Mouse (Mus musculus): ENCODE data around the gene Hoxa13.

Gene Hoxa13

DNA sequence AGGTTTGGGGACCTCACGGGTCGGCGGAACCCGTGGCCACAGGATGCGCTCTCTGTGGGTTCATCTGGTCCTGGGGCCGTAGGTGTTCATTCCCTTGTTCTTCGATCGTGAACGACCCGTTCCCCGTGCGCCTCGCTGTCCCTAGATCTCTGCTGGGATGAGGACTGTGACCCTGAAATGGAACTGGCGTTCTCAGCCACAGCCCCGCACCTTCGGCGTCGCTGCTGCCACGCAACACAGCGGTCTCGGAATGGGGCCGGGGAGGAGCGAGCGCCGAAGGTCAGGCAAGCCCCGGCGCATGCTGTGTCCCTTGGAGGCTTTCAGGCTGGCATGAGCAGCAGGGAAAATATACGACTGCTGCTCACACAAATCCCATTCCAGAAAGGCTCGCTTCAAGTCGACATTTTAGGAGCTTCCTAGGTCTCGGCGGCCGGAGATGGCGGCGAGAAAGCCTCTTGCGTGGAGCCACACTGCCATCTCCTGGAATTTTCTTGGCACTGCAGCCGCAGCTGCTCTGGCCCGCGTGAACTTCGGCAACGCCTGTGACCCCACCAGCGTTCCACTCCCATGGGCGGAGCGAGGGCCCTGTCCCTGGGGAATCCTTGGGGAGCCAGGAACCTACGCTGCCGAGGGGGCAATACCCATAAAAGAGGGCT is 39.2 kb downstream of the Hoxa13 start, which contains the start of gene Hoxa7:
Hoxa7 (minus strand) TSS at position 518 of the 656 bp plus-strand sequence.
- DNase-seq: peak; percentile 96 to 97

DNA sequence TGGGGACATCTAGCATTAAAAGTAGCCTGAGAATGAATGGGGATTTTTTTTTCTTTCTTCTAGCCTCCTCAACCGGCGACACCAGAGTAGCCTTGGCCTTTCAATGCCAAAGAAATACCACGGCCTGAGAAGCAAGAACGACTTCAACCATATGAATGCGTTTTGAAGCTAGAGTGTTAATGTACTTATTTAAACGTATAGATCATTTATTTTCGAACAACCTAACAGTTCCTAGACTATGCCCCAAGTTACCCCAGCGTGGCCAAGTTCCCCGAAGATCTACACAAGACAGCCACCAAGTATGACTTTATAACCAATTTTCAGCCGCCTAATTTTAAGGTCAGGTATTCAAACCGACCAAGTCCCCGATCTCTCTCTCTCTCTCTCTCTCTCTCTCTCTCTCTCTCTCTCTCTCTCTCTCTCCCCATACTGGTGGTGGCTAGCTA is 39.8 kb downstream of the Hoxa13 start:
- no peak for DNase-seq

DNA sequence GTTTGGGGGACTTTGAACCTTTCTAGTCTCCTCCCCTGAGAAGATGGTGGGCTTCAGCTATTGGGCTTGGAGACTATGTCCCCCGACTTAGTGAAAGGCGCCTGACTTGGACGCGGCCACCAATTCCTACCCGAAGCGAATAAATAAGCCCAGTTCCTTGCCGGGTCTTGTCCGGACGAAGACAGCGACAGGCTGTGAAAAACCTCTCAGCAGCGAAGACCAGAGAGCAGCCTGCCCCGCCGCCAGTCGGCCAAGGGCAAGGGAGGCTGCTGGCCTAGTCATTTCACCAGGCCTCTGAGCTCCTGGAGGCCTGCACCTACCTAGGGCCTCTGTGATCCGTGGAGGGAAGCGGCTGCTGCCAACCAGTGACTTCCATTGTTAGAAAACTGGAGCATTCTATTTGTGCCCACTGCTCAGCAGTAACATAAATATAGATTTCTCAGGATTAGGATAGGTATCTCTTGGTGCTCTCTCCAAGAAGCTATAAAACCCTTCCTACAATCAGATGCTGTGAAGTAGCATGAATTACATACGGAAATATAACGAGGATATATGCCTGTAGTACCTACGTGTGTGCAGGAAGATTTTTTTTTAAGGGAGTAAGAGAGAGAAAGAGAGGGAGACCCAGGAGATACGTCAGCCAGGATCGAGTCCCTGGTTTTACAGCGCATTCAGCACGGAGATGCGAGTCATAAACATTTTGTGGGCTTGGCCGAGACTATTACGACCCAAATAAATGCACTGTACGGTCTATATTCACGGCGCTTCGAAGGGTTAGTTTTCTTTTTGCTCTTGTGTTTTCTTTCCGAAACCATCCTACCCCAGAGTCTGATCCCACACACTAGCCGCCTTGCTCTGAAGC is 40.4 kb downstream of the Hoxa13 start:
- DNase-seq: peak; percentile 61 to 83

DNA sequence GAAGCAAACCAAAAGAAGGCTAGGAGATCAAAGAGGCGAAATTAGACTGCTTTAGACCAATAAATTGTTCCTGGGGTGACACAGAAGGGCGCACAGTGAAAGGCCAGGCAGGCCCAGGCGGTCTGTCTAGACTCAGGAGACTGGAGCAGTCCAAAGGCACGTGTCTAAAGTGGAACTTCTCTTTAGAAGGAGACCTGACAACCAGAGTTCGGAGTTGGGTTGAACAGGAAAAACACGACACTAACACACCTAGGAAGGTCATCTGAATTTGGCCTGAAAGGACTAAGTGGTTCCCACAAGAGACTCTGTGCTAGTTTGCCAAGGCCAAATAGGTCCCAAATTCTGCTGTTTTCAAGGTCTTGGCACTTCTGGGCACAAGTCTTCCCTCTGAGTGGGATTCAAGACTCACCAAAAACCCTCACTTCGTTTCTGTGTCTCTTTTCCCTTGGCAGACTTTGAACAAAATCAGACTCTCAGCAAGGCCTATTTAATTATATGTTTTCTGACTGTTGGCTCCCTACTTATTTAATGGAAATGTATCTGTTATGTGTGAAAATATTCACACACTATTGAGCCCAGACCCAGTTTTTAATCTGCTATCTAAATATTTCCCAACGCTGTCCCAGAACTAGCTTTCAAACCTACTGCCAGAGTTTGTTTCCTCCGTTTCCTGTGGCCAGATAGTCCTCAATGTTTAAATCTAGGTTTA is 41.3 kb downstream of the Hoxa13 start:
- peak; percentile 35 to 60 for DNase-seq

DNA sequence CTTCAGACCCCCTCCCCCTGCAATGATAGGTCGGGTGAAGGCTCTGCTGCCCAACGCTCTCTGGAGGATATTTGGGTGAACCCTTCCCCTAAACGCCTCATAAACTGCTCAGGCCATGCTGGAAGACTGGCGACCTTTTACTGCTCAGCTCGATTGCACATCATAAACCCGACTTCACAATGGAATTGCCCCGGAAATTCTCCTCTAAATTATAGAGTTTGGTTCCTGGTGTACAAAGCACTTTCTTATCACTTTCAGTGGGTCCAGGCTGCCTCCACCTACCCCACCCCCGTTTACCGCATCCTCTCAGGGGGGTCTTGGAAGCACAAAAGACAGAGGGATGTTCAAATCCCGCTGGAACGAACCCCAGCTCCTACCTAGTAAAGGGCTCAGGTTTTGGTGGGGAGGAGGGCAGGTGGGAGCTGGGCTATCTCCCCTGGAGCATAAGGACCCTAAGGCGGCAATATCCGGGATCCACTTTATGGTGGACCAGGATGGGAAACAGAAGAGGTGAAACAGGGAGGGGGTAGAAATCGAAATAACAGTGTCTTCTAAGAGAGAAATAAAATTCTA is 42.0 kb downstream of the Hoxa13 start:
- peak; percentile 22 to 44 for DNase-seq

DNA sequence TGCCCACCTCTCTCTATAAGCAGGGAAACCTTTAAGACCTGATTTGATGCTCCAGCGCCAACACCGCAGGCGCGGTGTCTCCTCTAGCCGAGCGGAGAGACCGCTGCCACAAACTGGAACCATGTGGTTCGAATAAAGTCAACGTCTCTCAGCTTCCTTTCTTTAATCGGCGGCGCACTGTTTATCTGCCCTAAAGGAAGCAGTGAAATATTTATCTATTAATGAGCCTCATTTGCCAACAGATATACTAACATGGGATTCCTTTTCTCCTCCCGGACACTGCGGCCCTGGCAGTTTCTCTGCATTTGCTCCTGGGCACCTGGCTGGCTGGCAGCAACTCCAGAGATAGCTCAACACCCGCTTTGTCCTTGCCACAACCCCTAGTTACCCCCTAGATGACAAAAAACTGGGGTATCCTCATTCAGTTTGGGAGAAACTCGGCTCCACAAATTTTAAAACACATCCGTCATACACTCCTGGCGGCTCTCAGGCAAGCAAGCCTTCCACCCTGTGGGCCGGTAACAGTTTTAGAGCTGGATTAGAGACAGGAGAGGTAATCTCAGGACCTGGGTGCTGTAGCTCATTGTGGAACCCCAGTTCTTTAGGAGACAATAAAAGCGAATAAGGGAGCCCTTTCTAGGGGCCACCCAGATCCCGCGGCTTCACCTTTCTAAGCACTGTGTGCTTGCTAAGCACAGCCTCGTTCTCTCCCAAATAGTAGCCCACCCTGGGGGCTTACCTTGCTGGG is 42.6 kb downstream of the Hoxa13 start:
- peak; percentile 40 to 59 for DNase-seq

DNA sequence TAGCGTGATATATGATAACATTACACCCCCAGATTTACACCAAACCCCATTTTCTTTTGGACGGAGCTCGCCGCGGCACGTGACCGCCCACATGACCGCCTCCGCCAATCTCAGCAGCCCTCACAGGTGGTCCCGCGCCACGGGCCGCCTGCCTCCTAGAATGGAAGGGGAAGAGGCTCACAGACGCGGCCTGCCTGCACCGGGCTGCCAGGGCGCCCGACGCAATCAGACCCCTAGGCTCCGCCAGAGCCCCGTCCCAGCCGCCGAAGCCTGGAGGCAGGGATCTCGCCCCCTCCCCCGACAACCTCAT is 43.3 kb downstream of the Hoxa13 start:
- peak; percentile 95 to 98 for DNase-seq

DNA sequence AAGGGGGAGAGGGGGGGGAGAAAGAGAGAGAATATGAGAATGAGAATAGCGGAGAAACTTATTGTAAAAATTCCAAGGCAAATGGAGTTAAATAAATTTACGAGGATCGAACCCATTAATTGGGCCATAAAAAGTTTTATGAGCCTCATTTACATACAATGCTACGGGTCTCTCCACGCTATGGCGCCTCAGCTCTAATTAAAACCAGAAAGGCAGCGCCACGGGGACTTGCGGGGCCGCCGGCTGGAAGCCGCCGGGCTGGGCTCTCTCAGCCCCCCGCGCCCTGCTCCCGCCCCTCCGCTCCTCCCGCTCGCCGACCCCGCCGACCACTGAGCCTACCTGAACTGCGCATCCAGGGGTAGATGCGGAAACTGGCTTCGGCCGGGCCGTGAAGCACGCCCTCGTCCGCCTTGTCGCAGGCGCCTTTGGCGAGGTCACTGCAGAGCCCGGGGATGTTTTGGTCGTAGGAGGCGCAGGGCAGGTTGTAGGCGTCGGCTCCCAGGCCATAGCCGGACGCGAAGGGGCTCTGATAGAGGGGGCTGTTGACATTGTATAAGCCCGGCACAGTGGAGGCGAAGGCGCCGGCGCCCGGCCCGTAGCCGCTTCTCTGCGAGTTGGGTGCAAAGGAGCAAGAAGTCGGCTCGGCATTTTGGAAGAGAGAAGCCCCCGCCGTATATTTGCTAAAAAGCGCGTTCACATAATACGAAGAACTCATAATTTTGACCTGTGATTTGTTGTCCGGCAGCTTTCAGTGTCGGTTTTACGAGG is 43.8 kb downstream of the Hoxa13 start:
- peak; percentile 58 to 78 for DNase-seq

DNA sequence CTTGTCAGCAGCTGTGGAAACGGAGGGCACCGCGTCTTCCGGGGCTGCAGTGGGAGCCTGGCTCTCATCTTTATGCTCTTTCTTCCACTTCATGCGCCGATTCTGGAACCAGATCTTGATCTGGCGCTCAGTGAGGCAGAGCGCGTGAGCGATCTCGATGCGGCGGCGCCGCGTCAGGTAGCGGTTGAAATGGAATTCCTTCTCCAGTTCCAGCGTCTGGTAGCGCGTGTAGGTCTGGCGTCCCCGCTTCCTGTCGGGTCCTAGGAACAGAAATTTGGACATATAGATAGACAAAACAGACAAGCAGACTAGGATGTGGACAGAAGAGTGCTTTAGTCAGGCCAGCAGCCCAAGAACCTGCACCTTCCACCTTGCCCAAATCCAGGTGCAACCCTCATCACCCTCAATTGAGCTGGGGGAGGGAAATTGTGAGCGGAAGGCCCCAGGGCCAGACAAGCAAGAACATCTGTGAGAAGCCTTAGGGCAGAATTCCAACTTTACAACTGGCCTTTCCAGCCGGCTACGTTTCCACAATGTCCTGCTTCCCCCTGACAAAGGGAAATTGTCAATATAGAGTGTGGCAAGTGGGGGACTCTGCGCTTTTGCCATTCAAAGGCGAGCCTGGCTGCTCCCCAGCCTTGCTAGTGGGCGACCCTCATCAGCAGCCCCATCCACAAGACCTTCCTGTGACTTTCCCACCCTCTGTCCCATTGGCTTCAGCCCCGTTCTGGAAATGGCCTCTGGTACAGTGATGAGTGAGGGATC is 44.7 kb downstream of the Hoxa13 start:
- DNase-seq: peak; percentile 52 to 54

DNA sequence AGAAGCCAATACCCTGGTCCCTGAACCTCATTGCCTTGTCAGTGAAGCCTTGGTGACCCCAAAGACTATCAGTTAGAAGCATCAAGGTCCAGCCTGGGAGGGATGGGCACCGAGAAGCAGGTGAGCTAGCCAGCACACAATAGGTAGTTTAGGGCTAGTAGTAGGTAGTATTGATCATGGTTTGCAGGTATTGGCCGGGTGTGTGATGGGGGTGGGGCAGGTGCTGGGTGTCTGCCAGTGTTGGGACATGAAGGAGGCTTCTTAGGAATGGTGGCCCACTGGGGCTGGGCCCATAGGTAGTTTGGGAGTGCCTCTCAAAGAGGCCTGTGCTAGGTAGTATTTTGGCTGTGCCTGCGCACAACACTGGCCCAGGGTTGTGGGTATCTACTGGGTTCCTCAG is 45.6 kb downstream of the Hoxa13 start:
- DNase-seq: peak; percentile 22 to 55

DNA sequence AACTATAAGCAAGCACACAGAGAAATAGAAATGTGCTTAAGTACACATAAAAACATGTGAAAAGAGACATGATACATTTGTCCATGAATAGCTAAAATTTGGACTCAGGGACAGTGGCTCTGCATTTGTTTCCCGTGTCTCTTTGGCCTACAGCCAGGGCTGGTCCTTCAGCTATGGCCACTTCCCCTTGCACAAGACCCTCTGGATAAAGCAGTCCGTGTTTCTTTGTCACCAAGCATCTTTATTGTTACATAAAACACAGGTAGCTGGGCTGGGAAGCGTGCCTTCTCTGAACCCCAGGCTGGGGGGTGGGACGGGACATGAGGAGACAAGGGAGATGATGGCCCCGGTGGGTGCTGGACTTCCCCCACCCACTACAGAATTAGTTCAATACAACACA is 46.4 kb downstream of the Hoxa13 start:
- peak; percentile 40 to 45 for DNase-seq

DNA sequence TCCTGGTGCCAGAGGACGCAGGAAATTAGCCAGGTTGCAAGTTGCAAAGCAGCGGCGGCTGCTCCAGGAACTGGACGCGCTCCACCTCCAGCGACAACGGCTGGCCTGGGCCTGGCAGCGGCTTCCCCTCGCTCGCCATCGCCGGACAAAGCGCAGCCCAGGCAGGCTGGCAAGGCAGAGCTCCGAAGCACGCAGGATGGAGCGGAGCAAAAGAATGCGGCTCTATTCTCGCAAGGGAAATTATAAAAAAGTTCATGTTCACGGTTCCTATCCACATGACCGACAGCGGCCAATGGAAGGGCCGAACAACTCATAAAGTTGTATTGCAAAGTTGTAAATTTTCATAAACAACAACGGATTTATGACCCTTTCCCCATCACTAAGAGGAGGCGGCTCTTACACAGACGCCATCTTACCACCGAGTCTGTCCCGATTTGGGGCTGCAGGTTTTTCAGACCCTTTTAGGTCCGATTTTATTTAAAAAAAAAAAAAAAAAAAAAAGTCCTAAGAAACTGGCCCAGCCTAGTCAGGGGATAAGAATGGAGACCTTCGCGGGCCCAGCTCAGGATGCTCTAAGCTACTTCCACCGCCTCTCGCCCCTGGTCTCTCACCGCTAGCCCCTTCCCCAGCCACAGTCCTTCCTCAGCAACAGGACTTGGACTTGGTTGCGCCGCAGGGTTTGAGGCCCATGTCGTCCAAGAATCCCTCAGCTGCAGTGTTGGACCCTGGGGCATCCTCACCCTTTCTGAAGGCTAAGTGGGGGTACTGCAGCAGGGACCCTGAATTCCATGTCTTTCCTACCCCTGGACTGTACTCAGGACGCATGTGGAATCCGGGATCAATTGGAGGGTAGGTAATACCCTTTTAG is 47.3 kb downstream of the Hoxa13 start, which contains the start of the genes Hoxa3 and Gm28308:
Hoxa3 (minus strand) TSS at position 218 of the 868 bp plus-strand sequence.
Gm28308 (minus strand) TSS at position 221 of the 868 bp plus-strand sequence.
- peak; percentile 85 to 90 for DNase-seq

DNA sequence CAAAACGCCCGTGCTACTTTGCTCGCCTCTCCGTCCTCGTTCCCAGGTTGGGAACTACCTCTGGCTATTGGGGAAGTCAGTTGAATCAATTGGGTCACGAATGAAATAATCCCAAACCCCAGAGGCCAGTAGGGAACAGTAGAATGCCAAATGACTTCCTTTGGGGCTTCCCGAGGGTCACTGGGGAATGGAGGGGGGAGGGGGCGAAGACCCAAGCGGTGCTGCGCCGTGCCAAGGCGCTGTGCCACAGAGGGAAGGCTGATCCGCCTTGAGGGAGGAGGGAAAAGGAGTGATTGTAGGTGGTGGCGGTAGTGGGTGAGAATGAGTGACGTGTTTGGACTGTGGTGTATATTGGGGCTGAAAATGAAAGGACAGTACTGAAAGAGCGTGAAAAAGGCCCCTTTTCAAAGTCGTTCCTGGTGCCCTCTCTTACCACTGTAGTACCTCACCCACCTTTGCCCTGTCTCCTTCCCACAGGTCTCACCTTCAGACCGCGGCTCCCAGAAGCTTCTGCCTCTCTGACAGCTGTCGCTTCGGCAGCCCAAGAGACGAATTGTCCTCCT is 48.0 kb downstream of the Hoxa13 start:
- peak; percentile 71 to 87 for DNase-seq

DNA sequence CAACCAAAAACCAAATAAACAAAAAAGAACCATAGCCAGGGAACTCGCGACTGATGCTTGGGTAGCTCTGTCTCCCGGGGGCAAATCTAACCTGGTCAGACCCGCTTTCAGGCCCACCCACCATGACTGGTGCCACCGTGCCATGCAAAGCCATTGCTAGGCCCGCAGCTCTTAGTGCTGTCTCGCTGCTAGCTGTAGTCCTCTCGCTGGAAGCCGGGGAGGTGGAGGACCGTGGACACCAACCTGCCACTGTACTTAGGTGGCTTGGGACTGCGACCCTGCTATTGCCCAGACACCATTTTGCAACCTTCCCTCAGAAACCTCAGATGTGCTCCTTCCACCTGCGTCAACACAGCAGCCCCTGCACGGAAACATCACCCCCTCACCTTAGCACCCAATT is 48.7 kb downstream of the Hoxa13 start:
- peak; percentile 41 to 70 for DNase-seq

DNA sequence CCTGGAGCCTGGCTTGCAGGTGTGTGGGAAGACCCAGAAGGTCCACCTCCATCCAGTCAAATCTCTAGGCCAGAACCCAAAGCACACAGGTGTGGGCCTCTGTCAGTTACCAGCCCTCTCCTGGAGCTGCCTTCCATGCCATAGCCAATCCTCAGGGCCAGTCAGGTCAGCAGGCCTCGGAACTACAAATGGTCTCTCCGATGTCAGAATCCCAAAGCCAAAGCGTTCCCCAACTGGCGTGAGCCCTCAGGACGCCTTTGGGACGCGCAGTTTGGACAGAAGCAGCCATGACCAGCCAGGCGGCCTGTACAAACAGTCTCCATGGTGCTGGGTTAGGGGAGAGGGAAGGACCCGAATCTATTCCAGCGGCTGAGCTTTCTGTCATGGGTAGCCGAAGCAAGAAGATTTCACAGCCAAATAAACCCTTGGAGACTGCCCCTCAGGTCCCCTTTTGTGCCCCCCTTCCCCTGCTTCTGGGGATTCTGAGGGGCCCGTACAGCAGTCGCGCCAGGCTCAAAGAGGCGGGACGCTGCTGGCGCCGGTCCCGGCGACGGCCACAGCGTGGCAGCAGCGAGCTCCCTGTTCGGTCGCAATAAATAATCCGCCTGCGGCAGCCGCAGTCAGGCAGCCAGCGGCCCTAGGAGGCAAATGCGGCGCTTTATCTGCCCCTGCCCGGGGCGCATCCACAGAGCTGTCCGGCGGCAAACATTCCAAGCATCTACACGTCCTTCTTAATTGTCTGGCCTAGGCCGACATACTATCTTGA is 49.3 kb downstream of the Hoxa13 start:
- peak; percentile 88 to 93 for DNase-seq

DNA sequence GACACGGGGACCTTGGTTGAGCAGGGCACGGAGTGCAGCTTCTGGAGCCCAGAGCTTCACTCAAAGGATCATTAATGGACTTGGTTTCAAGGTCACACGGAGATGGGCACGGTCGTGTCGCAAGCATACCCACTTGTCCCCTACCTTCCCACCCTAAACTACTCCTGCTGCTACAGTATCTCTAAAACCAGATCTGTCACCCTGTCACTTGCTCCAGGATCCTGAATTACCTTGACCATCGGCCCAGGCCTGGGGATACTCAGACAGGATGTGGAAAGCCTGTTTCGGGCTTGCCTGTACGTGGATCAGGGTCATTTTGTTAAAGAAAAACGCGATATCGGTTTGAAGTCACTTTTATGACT is 51.0 kb downstream of the Hoxa13 start:
- DNase-seq: peak in 1 of 2 experiments; percentile 49

DNA sequence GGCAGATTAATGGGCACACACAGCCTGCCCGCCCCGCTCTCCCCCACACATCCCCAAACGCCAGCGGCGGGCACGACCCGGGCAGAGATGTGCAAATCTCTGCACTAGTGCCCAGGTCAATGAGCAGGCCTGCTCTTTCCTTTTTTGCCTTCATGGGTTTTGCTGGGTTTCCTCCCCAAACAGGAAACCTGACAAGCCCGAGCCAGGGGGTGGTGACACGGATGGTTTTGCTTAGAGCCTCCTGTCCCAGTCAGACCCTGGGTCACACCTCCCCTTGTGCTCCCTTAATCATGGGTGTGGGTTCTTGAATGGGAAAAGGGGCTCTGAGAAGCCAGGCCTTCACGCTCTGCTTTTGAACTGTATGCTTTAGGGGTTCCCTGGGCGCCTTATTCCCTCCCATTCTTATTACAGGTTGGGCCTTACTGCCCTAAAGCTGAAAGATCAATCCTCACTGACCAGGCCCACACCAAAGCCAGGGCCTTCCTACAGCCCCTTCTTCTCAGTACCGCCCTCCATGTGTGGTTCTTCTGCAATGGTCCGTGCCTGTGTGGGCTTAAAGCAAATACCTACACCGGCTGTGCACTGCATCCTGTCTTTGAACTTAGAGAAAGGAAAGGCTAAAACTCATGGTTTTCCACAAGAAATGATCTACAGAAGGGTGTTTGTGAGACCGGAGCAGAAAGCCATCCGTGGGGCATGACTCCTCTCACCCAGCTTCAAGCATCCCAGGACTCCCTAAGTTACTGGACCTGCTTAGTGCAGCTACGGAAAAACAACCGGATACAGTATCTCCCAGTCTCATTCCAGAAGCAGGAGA is 51.6 kb downstream of the Hoxa13 start:
- DNase-seq: peak; percentile 17 to 39
